Mouse (Mus musculus) CH12.LX (cell line): ENCODE measurements at regions not wholly inside any gene's neighbourhood (a gene's known extent, or its start where the extent isn't known, plus 50 kb on each side); places are given as distances from the start of the nearest gene placed in this dataset.

Experiments
- BHLHE40 ChIP-seq: IDR thresholded peaks from 2 replicates; pipeline ENCODE4 v1.6.1; 2011; ENCODE audit warnings: mild to moderate bottlenecking, low read depth, low read length, improper control_type of control experiment
- ELF1 ChIP-seq: IDR thresholded peaks from 2 replicates; pipeline ENCODE4 v1.6.1; 2014; ENCODE audit warnings: low read depth, mild to moderate bottlenecking, inconsistent platforms, low read length, improper control_type of control experiment
- EP300 ChIP-seq: IDR thresholded peaks from 2 replicates; pipeline ENCODE4 v1.6.1; 2011; ENCODE audit warnings: low read length, improper control_type of control experiment
- HCFC1 ChIP-seq: IDR thresholded peaks from 2 replicates; pipeline ENCODE4 v1.6.1; 2012; ENCODE audit warnings: low read depth, mild to moderate bottlenecking, inconsistent platforms, low read length, improper control_type of control experiment
- MAFK ChIP-seq: IDR thresholded peaks from 2 replicates; pipeline ENCODE4 v1.6.1; 2011; ENCODE audit warnings: low read length, improper control_type of control experiment; ENCODE audit not compliant: insufficient replicate concordance
- NRF1 ChIP-seq: IDR thresholded peaks from 2 replicates; pipeline ENCODE4 v1.6.1; 2014; ENCODE audit warnings: low read depth, mild to moderate bottlenecking, inconsistent platforms, low read length, improper control_type of control experiment, moderate library complexity
- TBP ChIP-seq: conservative IDR thresholded peaks from 2 replicates; pipeline ENCODE4 v1.6.1; 2011; ENCODE audit warnings: low read depth, low read length, improper control_type of control experiment

GRCm38 (mm10) chr14:9284976-9285605 lies 619.1 kb upstream of the 4930452B06Rik start:
- no peak for TF ChIP-seq BHLHE40
- no peak for TF ChIP-seq MAFK
- TF ChIP-seq ELF1: no peak
- TF ChIP-seq NRF1: no peak
- TF ChIP-seq EP300: no peak
- no peak for TF ChIP-seq TBP
- no peak for TF ChIP-seq HCFC1
